Mouse (Mus musculus): ENCODE results near the gene Chchd10. TPM values are rescaled to one million over a fixed set of nuclear protein-coding genes. Genes with fewer than 3 reads are reported as not detected.

The Chchd10 gene
- polyA plus RNA-seq, 1 experiment from 2014 or later: 347 TPM

GRCm38 (mm10) chr10:75904391-75904790 is 28.5 kb upstream of the Chchd10 start:
- no peak overlapping the region for H3K4me3 ChIP-seq (ENCODE audit: low read depth, low read length)
- no peak for DNase-seq (ENCODE audit: low spot score)
- H3K36me3 ChIP-seq (ENCODE audit: insufficient read depth, low read length): peaks cover 39% of the 10 kb centered on the region
- no peaks in the 10 kb centered on the region for H3K27me3 ChIP-seq (replicated peaks; ENCODE audit: insufficient read depth, low read length)
- TF ChIP-seq CTCF (IDR thresholded peaks at IDR 0.05) (no peak), EP300 (IDR thresholded peaks at IDR 0.05) (no peak)
- H3K4me1 ChIP-seq (ENCODE audit: insufficient read depth, low read depth, low read length): no peaks in the 10 kb centered on the region
- no peak overlapping the region for H3K9ac ChIP-seq (replicated peaks; ENCODE audit: low read depth)
- no peak for ATAC-seq
- no peak overlapping the region for H3K4me2 ChIP-seq (replicated peaks; ENCODE audit: low read depth, low read length)
- H3K27ac ChIP-seq (ENCODE audit: low read length): no peak overlapping the region
- H3K9me3 ChIP-seq (ENCODE audit: low read length): no peaks in the 10 kb centered on the region
- WGBS: 84% methylated on average over 5 of the region's 5 CpGs

DNA sequence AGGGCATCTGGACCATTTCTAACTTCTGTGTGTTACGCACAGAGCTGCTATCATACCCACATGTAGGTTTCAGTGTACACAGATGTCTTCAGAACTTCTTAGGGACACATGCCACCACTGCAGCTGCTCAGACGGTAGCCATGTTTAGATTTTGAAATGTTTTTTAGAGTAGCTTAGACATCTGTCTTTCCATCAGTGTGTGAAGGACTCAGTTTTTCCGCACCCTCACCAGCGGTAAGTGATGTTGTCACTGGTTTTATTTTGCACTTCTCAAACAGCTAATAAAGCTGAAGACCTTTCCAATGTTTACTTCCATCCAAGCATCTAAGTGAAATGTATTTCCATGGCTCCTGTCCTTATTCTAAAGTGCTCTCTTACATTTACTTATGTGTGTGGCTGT is 26.0 kb upstream of the Chchd10 start:
- H3K4me1 ChIP-seq (ENCODE audit: insufficient read depth, low read depth, low read length): no peaks in the 10 kb centered on the region
- H3K9me3 ChIP-seq (ENCODE audit: low read length): no peaks in the 10 kb centered on the region
- DNase-seq (ENCODE audit: low spot score): no peak
- ATAC-seq: no peak
- no peak overlapping the region for H3K4me3 ChIP-seq (ENCODE audit: low read depth, low read length)
- no peak overlapping the region for H3K9ac ChIP-seq (replicated peaks; ENCODE audit: low read depth)
- 97% methylated on average over 4 of the region's 4 CpGs for WGBS
- TF ChIP-seq CTCF (IDR thresholded peaks at IDR 0.05): no peak
- TF ChIP-seq EP300 (IDR thresholded peaks at IDR 0.05): no peak
- H3K36me3 ChIP-seq (ENCODE audit: insufficient read depth, low read length): peaks cover 43% of the 10 kb centered on the region
- H3K4me2 ChIP-seq (replicated peaks; ENCODE audit: low read depth, low read length): no peak overlapping the region
- no peaks in the 10 kb centered on the region for H3K27me3 ChIP-seq (replicated peaks; ENCODE audit: insufficient read depth, low read length)
- H3K27ac ChIP-seq (ENCODE audit: low read length): no peak overlapping the region

DNA sequence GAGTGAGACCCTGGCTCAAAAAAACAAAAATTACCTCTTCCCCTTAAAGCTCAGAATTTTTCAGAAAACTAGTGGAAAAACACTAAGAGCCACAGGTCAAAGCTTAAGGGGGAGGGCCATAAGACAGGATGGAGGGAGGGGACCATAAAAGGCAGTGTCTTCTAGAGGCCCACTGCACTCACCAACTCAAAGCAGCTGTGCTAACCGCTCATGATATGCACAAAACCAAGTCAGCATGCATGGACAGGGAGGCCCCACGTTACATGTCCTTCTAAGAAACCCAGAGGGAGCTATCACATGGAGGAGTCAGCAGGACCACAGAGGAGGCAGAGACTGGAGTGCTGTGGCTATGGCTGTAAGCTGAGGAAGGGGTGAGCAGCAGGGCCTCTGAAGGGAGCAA is 22.2 kb upstream of the Chchd10 start:
- H3K9ac ChIP-seq (replicated peaks; ENCODE audit: low read depth): no peak overlapping the region
- H3K36me3 ChIP-seq (ENCODE audit: insufficient read depth, low read length): peaks cover 17% of the 10 kb centered on the region
- H3K9me3 ChIP-seq (ENCODE audit: low read length): no peaks in the 10 kb centered on the region
- no peak for ATAC-seq
- DNase-seq (ENCODE audit: low spot score): no peak
- H3K4me3 ChIP-seq (ENCODE audit: low read depth, low read length): no peak overlapping the region
- no peak overlapping the region for H3K4me2 ChIP-seq (replicated peaks; ENCODE audit: low read depth, low read length)
- H3K27ac ChIP-seq (ENCODE audit: low read length): no peak overlapping the region
- 88% methylated on average over 2 of the region's 2 CpGs for WGBS
- no peaks in the 10 kb centered on the region for H3K4me1 ChIP-seq (ENCODE audit: insufficient read depth, low read depth, low read length)
- no peaks in the 10 kb centered on the region for H3K27me3 ChIP-seq (replicated peaks; ENCODE audit: insufficient read depth, low read length)
- TF ChIP-seq CTCF (IDR thresholded peaks at IDR 0.05): no peak
- TF ChIP-seq EP300 (IDR thresholded peaks at IDR 0.05): no peak

DNA sequence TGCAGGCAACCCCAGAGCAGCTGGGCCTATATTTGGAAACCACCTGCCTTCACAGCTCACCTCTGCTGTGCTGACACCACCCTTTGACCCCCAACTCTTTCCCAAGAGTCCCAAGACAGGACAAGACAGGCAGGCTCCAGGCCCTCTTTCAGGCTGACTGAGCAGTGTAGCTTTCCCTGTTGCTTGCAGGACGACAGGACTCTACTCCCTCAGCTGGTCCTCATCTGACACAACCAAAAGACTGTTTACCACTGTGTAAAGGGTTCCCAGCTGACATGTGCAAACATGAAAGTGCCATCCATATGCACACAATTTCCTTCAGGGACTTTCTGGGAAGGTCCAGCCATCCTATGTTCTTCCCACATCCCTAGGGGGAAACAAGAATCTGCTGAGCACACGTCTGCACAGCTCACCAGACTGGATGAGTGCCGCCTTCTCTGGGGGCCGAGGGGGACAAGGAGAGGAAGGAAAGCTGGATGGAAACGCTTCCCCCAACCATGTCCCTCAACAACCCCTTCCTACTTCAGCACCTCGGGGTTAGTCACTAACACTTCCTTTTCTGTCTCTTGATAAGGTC is 19.8 kb upstream of the Chchd10 start:
- no peaks in the 10 kb centered on the region for H3K27me3 ChIP-seq (replicated peaks; ENCODE audit: insufficient read depth, low read length)
- no peak for DNase-seq (ENCODE audit: low spot score)
- H3K9ac ChIP-seq (replicated peaks; ENCODE audit: low read depth): 0 out of 2 replicates have a peak overlapping the region, but pooled peaks have one; percentile 8
- TF ChIP-seq EP300 (IDR thresholded peaks at IDR 0.05) (no peak), CTCF (IDR thresholded peaks at IDR 0.05) (no peak)
- H3K4me3 ChIP-seq (ENCODE audit: low read depth, low read length): no peak overlapping the region
- 37% methylated on average over 6 of the region's 6 CpGs for WGBS
- ATAC-seq: peak; percentile 54
- H3K4me1 ChIP-seq (ENCODE audit: insufficient read depth, low read depth, low read length): peaks cover 3% of the 10 kb centered on the region; the same call in 1 of the 2 replicates
- peak overlapping the region; percentile 14; the same call in 1 of the 2 replicates for H3K27ac ChIP-seq (ENCODE audit: low read length)
- peaks cover 4% of the 10 kb centered on the region for H3K36me3 ChIP-seq (ENCODE audit: insufficient read depth, low read length)
- no peaks in the 10 kb centered on the region for H3K9me3 ChIP-seq (ENCODE audit: low read length)
- no peak overlapping the region for H3K4me2 ChIP-seq (replicated peaks; ENCODE audit: low read depth, low read length)

- TF ChIP-seq CTCF (IDR thresholded peaks at IDR 0.05) (no peak), EP300 (IDR thresholded peaks at IDR 0.05) (no peak)
- Histone ChIP-seq H3K27ac (ENCODE audit: low read length) (peak overlapping the region; percentile 4), H3K4me1 (ENCODE audit: insufficient read depth, low read depth, low read length) (peaks cover 14% of the 10 kb centered on the region; the same call in 1 of the 2 replicates), H3K4me2 (replicated peaks; ENCODE audit: low read depth, low read length) (no peak overlapping the region), H3K27me3 (replicated peaks; ENCODE audit: insufficient read depth, low read length) (no peaks in the 10 kb centered on the region), H3K9me3 (ENCODE audit: low read length) (no peaks in the 10 kb centered on the region), H3K9ac (replicated peaks; ENCODE audit: low read depth) (no peak overlapping the region), H3K4me3 (ENCODE audit: low read depth, low read length) (no peak overlapping the region), H3K36me3 (ENCODE audit: insufficient read depth, low read length) (no peaks in the 10 kb centered on the region)
- no peak; the same call in 1 of the 2 replicates for ATAC-seq
- DNase-seq (ENCODE audit: low spot score): peak; percentile 43
- 62% methylated on average over 7 of the region's 7 CpGs for WGBS
Measured at GRCm38 (mm10) chr10:75915557-75915956, 17.4 kb upstream of the Chchd10 start.

- H3K27ac ChIP-seq (ENCODE audit: low read length): no peak overlapping the region
- H3K36me3 ChIP-seq (ENCODE audit: insufficient read depth, low read length): no peaks in the 10 kb centered on the region
- H3K9me3 ChIP-seq (ENCODE audit: low read length): no peaks in the 10 kb centered on the region
- 84% methylated on average over 8 of the region's 8 CpGs for WGBS
- no peak overlapping the region for H3K9ac ChIP-seq (replicated peaks; ENCODE audit: low read depth)
- H3K4me1 ChIP-seq (ENCODE audit: insufficient read depth, low read depth, low read length): peaks cover 18% of the 10 kb centered on the region; the same call in 1 of the 2 replicates
- no peak overlapping the region for H3K4me3 ChIP-seq (ENCODE audit: low read depth, low read length)
- TF ChIP-seq EP300 (IDR thresholded peaks at IDR 0.05) (no peak), CTCF (IDR thresholded peaks at IDR 0.05) (no peak)
- DNase-seq (ENCODE audit: low spot score) (no peak), ATAC-seq (no peak)
- no peaks in the 10 kb centered on the region for H3K27me3 ChIP-seq (replicated peaks; ENCODE audit: insufficient read depth, low read length)
- no peak overlapping the region for H3K4me2 ChIP-seq (replicated peaks; ENCODE audit: low read depth, low read length)
Measured at GRCm38 (mm10) chr10:75916840-75917239, 16.1 kb upstream of the Chchd10 start.

All from lung, postnatal 0 days (tissue).